31 mouse cellular contexts compared by ENCODE assay signal in the genomic region with DNA sequence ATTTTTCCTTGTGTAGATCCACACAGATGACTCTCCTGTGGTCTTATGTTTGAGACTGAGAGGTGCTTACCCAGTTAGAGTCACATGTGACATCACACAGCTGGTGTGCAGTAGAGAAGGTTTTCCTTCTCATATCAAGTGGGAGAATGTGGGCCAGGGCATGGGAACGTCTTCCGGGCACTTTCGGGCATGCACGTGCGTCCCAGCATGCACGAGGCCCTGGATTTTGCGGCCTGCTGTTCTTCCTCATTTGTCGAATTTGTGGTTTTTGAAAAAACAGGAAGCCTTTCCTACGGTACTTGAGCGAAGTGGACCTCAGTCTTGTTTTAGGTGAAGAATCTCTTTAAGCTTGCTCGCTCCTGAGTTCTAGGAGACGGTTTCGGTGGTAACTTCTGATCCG. TPM values are rescaled to one million over a fixed set of nuclear protein-coding genes. Genes with fewer than 3 reads are reported as not detected.
DNase-seq lines count a peak whose midpoint lies in the region; ATAC-seq and TF ChIP-seq lines count a peak whose summit lies in the region.
"Had no signal": no experiment of that assay in that cellular context is flagged by ENCODE, and none has a peak within 500 bp of the region (broad histone marks: within the 10 kb centered on the region; RNA-seq: fewer than 3 reads in every experiment).

No protein-coding gene starts in this region.

- DNase-seq in heart, adult 8-10 months (ENCODE audit: low spot score): peak; percentile 33
- DNase-seq in heart, embryonic 10.5 days (ENCODE audit: low spot score): no peak
- peak; percentile 12 for DNase-seq in splenic B cell, adult 2 months (ENCODE audit: low read depth, low spot score)
- DNase-seq in layer of hippocampus, adult 11-12 months (ENCODE audit: low spot score): no peak
- DNase-seq in hindbrain, embryonic 11.5 days (ENCODE audit: low spot score): no peak
- DNase-seq: adrenal gland, postnatal 25 days; cerebellum, adult 8-10 months; kidney, adult 2 months; right cerebral cortex, postnatal 25 days; thymus, adult 2 months; thymus, postnatal 36 days had no signal

- peaks cover 44% of the 10 kb centered on the region for H3K4me1 ChIP-seq in heart, embryonic 10.5 days
- H3K4me1 ChIP-seq in bone marrow macrophage, adult 2 months (ENCODE audit: control insufficient read depth, insufficient read depth, low read length): peaks cover 24% of the 10 kb centered on the region
- 0 out of 2 replicates have a peak, but pooled peaks cover 7% of the 10 kb centered on the region for H3K4me1 ChIP-seq in hindbrain, embryonic 11.5 days (replicated peaks; ENCODE audit: control insufficient read depth, insufficient read depth, low read length)

- H3K4me2 ChIP-seq in hindbrain, embryonic 11.5 days (replicated peaks; ENCODE audit: low read depth, low read length): no peak overlapping the region
- H3K4me2 ChIP-seq: heart, embryonic 12.5 days; intestine, embryonic 15.5 days; limb, embryonic 15.5 days; lung, embryonic 15.5 days; midbrain, embryonic 13.5 days; neural tube, embryonic 15.5 days had no signal

- H3K27me3 ChIP-seq in heart, embryonic 10.5 days (ENCODE audit: insufficient read depth, poor library complexity, severe bottlenecking): no peaks in the 10 kb centered on the region
- no peaks in the 10 kb centered on the region for H3K27me3 ChIP-seq in splenic B cell, adult 2 months (ENCODE audit: control insufficient read depth, insufficient read depth, low read length, poor library complexity, severe bottlenecking)
- no peaks in the 10 kb centered on the region for H3K27me3 ChIP-seq in hindbrain, embryonic 11.5 days (ENCODE audit: control insufficient read depth, insufficient read depth, low read length)
- H3K27me3 ChIP-seq: heart, embryonic 12.5 days; intestine, embryonic 15.5 days; limb, embryonic 15.5 days; lung, embryonic 15.5 days; midbrain, embryonic 13.5 days; neural tube, embryonic 15.5 days had no signal

- no peaks in the 10 kb centered on the region for H3K9me3 ChIP-seq in heart, embryonic 10.5 days
- no peaks in the 10 kb centered on the region for H3K9me3 ChIP-seq in hindbrain, embryonic 11.5 days (ENCODE audit: control insufficient read depth, low read length)
- H3K9me3 ChIP-seq: heart, embryonic 12.5 days; hindbrain, embryonic 10.5 days; intestine, embryonic 15.5 days; limb, embryonic 10.5 days; limb, embryonic 15.5 days; lung, embryonic 15.5 days; midbrain, embryonic 13.5 days; neural tube, embryonic 15.5 days had no signal

- 93% methylated on average over 14 of the region's 14 CpGs for WGBS in heart, embryonic 10.5 days
- 94% methylated on average over 14 of the region's 14 CpGs for WGBS in hindbrain, embryonic 11.5 days

- no peak for TF ChIP-seq CTCF in bone marrow macrophage, adult 2 months (IDR thresholded peaks at IDR 0.05; ENCODE audit: low read depth, low read length)

- H3K4me3 ChIP-seq in heart, embryonic 10.5 days: no peak overlapping the region
- peak overlapping the region; percentile 3; the same call in 1 of the 2 replicates for H3K4me3 ChIP-seq in bone marrow macrophage, adult 2 months (ENCODE audit: insufficient read depth, low read length)
- H3K4me3 ChIP-seq in hindbrain, embryonic 11.5 days (ENCODE audit: low read depth, low read length): no peak overlapping the region
- H3K4me3 ChIP-seq: erythroblast, embryonic 14.5 days; heart, embryonic 12.5 days; hindbrain, embryonic 10.5 days; intestine, embryonic 15.5 days; limb, embryonic 10.5 days; limb, embryonic 15.5 days; lung, embryonic 15.5 days; midbrain, embryonic 13.5 days; neural tube, embryonic 15.5 days had no signal

- peaks cover 71% of the 10 kb centered on the region for H3K36me3 ChIP-seq in heart, embryonic 10.5 days
- peaks cover 8% of the 10 kb centered on the region for H3K36me3 ChIP-seq in splenic B cell, adult 2 months (ENCODE audit: control insufficient read depth, insufficient read depth, low read length, poor library complexity, severe bottlenecking)
- H3K36me3 ChIP-seq in hindbrain, embryonic 11.5 days (ENCODE audit: control insufficient read depth, insufficient read depth, low read length): peaks cover 2% of the 10 kb centered on the region; the same call in 1 of the 2 replicates

- TF ChIP-seq POLR2A in bone marrow macrophage, adult 2 months (IDR thresholded peaks at IDR 0.05; ENCODE audit: borderline replicate concordance, low read depth, low read length): no peak

- no peak overlapping the region for H3K27ac ChIP-seq in heart, embryonic 10.5 days
- H3K27ac ChIP-seq in bone marrow macrophage, adult 2 months (ENCODE audit: insufficient read depth, low read depth, low read length): peak overlapping the region; percentile 49
- no peak overlapping the region for H3K27ac ChIP-seq in hindbrain, embryonic 11.5 days (ENCODE audit: low read depth, low read length)
- H3K27ac ChIP-seq: hindbrain, embryonic 10.5 days; intestine, embryonic 15.5 days; limb, embryonic 10.5 days; limb, embryonic 15.5 days; liver, embryonic 14.5 days; lung, embryonic 15.5 days; midbrain, embryonic 13.5 days; neural tube, embryonic 15.5 days had no signal

- peak; percentile 93 for ATAC-seq in megakaryocyte, adult 5-6 weeks (ENCODE audit: poor library complexity, severe bottlenecking)
- ATAC-seq in hindbrain, embryonic 11.5 days (ENCODE audit: low FRiP score): no peak
- ATAC-seq: forebrain, embryonic 16.5 days; hindbrain, embryonic 16.5 days; intestine, embryonic 15.5 days; midbrain, embryonic 13.5 days had no signal

- H3K9ac ChIP-seq in hindbrain, embryonic 11.5 days (ENCODE audit: low read depth, low read length): no peak overlapping the region
- H3K9ac ChIP-seq: heart, embryonic 12.5 days; intestine, embryonic 15.5 days; limb, embryonic 15.5 days; liver, embryonic 14.5 days; lung, embryonic 15.5 days; midbrain, embryonic 13.5 days; neural tube, embryonic 15.5 days had no signal

RNA-seq across cellular contexts. Expression of gene Cyp17a1, which starts 24.4 kb away (rescaled TPM):
- total RNA-seq in heart, adult 8-10 months (2022): not detected
- 0.40 and 1.2 TPM in 2 replicates for polyA plus RNA-seq in heart, embryonic 10.5 days (2016; fragmentation: Nextera tagmentation; extraction: Ambion mirVana)
- not detected in 2 replicates for polyA plus RNA-seq in bone marrow macrophage, adult 2 months (2012; ENCODE audit: insufficient read depth, insufficient read length, missing spikeins)
- total RNA-seq in megakaryocyte, adult 5-6 weeks (2015): not detected in 2 replicates
- total RNA-seq in megakaryocyte, adult 5-6 weeks (2017): not detected in 2 replicates
- polyA plus RNA-seq in hindbrain, embryonic 11.5 days (2014; fragmentation: Nextera tagmentation; extraction: Ambion mirVana): 0.29 TPM in 1 of 2 replicates, not detected in the other
- total RNA-seq: gastrocnemius, adult 8-10 months; left cerebral cortex, postnatal 10 days; megakaryocyte-erythroid progenitor cell, adult 5-6 weeks had no signal
- polyA plus RNA-seq: brain, embryonic 14.5 days; cortical plate, adult 2 months; erythroblast, embryonic 14.5 days; forebrain, embryonic 11.5 days; hindbrain, embryonic 10.5 days; hindbrain, embryonic 16.5 days; intestine, embryonic 15.5 days; limb, embryonic 10.5 days; lung, embryonic 15.5 days; midbrain, embryonic 13.5 days; neural tube, embryonic 15.5 days had no signal

RNA-seq across cellular contexts. Expression of gene Borcs7, which starts 41.1 kb away (rescaled TPM):
- 10 to 100 TPM in 1 of 4 experiments, 1 to 10 TPM in 3; 7.7 to 11.1 (median 8.6) TPM for total RNA-seq in heart, adult 8-10 months (2022)
- 13.7 and 17.0 TPM in 2 replicates for polyA plus RNA-seq in heart, embryonic 10.5 days (2016; fragmentation: Nextera tagmentation; extraction: Ambion mirVana)
- 13.7 and 15.6 TPM in 2 replicates for polyA plus RNA-seq in bone marrow macrophage, adult 2 months (2012; ENCODE audit: insufficient read depth, insufficient read length, missing spikeins)
- total RNA-seq in megakaryocyte, adult 5-6 weeks (2015): 12.7 TPM in 2 replicates
- 4.7 and 6.2 TPM in 2 replicates for total RNA-seq in megakaryocyte, adult 5-6 weeks (2017)
- polyA plus RNA-seq in hindbrain, embryonic 11.5 days (2014; fragmentation: Nextera tagmentation; extraction: Ambion mirVana): 14.2 and 14.9 TPM in 2 replicates

RNA-seq across cellular contexts. Expression of gene Wbp1l, which starts 49.7 kb away (rescaled TPM):
- total RNA-seq in heart, adult 8-10 months (2022): 10 to 100 TPM; 46.6 to 60.7 (median 56.0) TPM
- 53.9 and 61.8 TPM in 2 replicates for polyA plus RNA-seq in heart, embryonic 10.5 days (2016; fragmentation: Nextera tagmentation; extraction: Ambion mirVana)
- 56.1 and 56.5 TPM in 2 replicates for polyA plus RNA-seq in bone marrow macrophage, adult 2 months (2012; ENCODE audit: insufficient read depth, insufficient read length, missing spikeins)
- total RNA-seq in megakaryocyte, adult 5-6 weeks (2015): 23.4 and 23.8 TPM in 2 replicates
- total RNA-seq in megakaryocyte, adult 5-6 weeks (2017): 36.9 and 39.8 TPM in 2 replicates
- 31.5 and 33.4 TPM in 2 replicates for polyA plus RNA-seq in hindbrain, embryonic 11.5 days (2014; fragmentation: Nextera tagmentation; extraction: Ambion mirVana)

RNA-seq across cellular contexts. Expression of gene As3mt, which starts 58.7 kb away (rescaled TPM):
- total RNA-seq in heart, adult 8-10 months (2022): 100 to 1,000 TPM in 2 of 4 experiments, 10 to 100 TPM in 2; 91.3 to 104 (median 98.7) TPM
- 46.2 and 55.0 TPM in 2 replicates for polyA plus RNA-seq in heart, embryonic 10.5 days (2016; fragmentation: Nextera tagmentation; extraction: Ambion mirVana)
- polyA plus RNA-seq in bone marrow macrophage, adult 2 months (2012; ENCODE audit: insufficient read depth, insufficient read length, missing spikeins): 9.8 and 10.7 TPM in 2 replicates
- 10.5 and 11.1 TPM in 2 replicates for total RNA-seq in megakaryocyte, adult 5-6 weeks (2015)
- 20.5 and 21.0 TPM in 2 replicates for total RNA-seq in megakaryocyte, adult 5-6 weeks (2017)
- polyA plus RNA-seq in hindbrain, embryonic 11.5 days (2014; fragmentation: Nextera tagmentation; extraction: Ambion mirVana): 30.2 and 31.6 TPM in 2 replicates

Comparison
In these comparisons a context has a peak if more than half of its experiments do, and no peak if none do; other contexts are left out.
1. DNase-seq: peak in heart, adult 8-10 months (single experiment) and splenic B cell, adult 2 months (single experiment); none in heart, embryonic 10.5 days (single experiment), layer of hippocampus, adult 11-12 months (single experiment) and hindbrain, embryonic 11.5 days (single experiment).